Mouse (Mus musculus): Measurements from ENCODE around the gene Gm49661. TPM values are rescaled to one million over a fixed set of nuclear protein-coding genes. Genes with fewer than 3 reads are reported as not detected.

The Gm49661 gene
- total and polyA plus RNA-seq, 3 experiments, result 3.1 TPM; not detected in 2

DNA sequence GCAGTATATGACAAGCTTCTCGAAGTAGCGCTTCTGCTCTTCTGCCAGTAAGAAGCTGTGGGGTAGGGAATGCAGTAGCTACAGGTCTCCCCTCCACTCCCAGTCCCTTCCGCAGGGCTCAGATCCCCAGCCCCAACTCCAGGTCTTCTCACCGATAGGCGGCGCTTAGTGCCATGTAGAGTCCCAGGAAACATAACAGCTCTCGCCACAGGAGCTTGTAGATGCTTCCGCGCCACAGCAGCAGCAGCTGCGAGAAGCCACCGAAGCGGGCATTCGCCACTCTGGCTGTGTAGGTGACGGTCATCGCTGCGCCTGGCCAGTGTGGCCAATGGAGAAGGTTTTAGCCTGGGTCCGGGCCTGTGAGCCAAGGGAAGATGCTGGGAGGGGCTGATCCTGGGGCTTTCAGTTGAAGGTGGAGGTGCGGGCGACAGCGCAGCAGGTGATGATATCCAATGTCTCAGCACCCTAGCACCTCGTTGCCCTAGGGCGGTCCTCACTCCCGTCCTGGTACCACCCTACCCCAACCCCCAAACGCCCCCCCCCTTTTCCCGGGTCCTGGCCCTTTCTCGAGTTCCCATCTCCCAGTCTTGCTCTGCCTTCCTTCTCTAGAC is 44.1 kb upstream of the Gm49661 start:
- DNase-seq (ENCODE audit: extremely low read depth), result no peak
- Histone ChIP-seq H3K4me1 (ENCODE audit: control insufficient read depth in 1 of 2, insufficient read depth in 2 of 2) (no peaks in the 10 kb centered on the region), H3K4me2 (ENCODE audit: insufficient read depth, low read depth, poor library complexity, severe bottlenecking) (peak overlapping the region; percentile 9; the same call in 1 of the 2 replicates), H3K4me3 (replicated peaks in 1 of 3; ENCODE audit: low read depth in 2 of 3, low read length in 2 of 3, poor library complexity in 1 of 3) (peak overlapping the region in 2 of 3 experiments; percentile 5 to 18), H3K9ac (ENCODE audit: insufficient read depth, low read depth) (peak overlapping the region; percentile 1; the same call in 1 of the 2 replicates), H3K27ac (ENCODE audit: insufficient read depth, low read depth) (no peak overlapping the region), H3K9me3 (replicated peaks; ENCODE audit: low read length) (no peaks in the 10 kb centered on the region), H3K36me3 (replicated peaks in 1 of 2; ENCODE audit: control insufficient read depth in 1 of 2, insufficient read depth in 1 of 2, low read length in 1 of 2) (peaks cover 8 to 22% of the 10 kb centered on the region in 2 experiments), H3K79me2 (replicated peaks; ENCODE audit: control insufficient read depth, extremely low read depth, insufficient read depth, poor library complexity, severe bottlenecking) (no peaks in the 10 kb centered on the region), H3K27me3 (replicated peaks) (no peaks in the 10 kb centered on the region)
- peak in 1 of 2 experiments; percentile 68; a peak in 2 of 4 replicates for TF ChIP-seq CTCF (conservative IDR thresholded peaks at IDR 0.05 in 1 of 2, IDR thresholded peaks at IDR 0.05 in 1 of 2; ENCODE audit: low read depth in 2 of 2, low read length in 2 of 2)
- TF ChIP-seq RAD21 (IDR thresholded peaks at IDR 0.05; ENCODE audit: low read depth, low read length), result peak; percentile 38
- 0 out of 2 replicates have a peak, but pooled peaks have one; percentile 12 for TF ChIP-seq ELF1 (IDR thresholded peaks at IDR 0.05; ENCODE audit: low read depth, low read length)
- peak; percentile 38 for TF ChIP-seq SMC3 (IDR thresholded peaks at IDR 0.05; ENCODE audit: low read depth, low read length)
- no peak for TF ChIP-seq MAFK (IDR thresholded peaks at IDR 0.05; ENCODE audit: insufficient replicate concordance, low read length)
- in situ Hi-C loops (cut with MboI; ENCODE audit: low pct_ligation_motif_present, low pct_unique_long_range_greater_than_20kb, low sequenced_read_pairs), result no loop called here
- dilution Hi-C loops (cut with MboI; ENCODE audit: extremely low pct_ligation_motif_present, extremely low pct_unique_long_range_greater_than_20kb, low sequenced_read_pairs), result no loop called here

DNA sequence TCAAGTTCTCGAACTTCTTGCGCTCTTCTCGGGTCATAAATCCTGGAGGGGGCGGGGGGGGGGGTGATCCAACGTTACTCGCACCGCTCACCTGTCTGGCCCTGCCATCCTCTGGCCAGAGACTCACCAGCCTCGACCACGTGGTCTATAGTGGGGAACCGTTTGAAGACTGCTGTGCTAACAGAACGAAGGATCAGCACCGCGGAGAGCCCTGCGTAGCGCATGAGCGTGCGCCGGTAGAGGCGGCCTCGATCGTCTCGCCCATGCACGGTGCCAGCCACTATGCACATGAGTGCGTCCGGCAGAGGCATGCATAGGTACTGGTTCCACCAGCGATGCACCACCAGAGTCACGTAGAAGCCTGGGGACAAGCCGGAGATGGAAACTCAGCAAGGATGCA is 42.0 kb upstream of the Gm49661 start:
- in situ Hi-C loops (cut with MboI; ENCODE audit: low pct_ligation_motif_present, low pct_unique_long_range_greater_than_20kb, low sequenced_read_pairs), result no loop called here
- Histone ChIP-seq H3K36me3 (replicated peaks in 1 of 2; ENCODE audit: control insufficient read depth in 1 of 2, insufficient read depth in 1 of 2, low read length in 1 of 2) (peaks cover 0 to 5% of the 10 kb centered on the region in 2 experiments), H3K27me3 (replicated peaks) (no peaks in the 10 kb centered on the region), H3K9ac (ENCODE audit: insufficient read depth, low read depth) (no peak overlapping the region), H3K4me3 (replicated peaks in 1 of 3; ENCODE audit: low read depth in 2 of 3, low read length in 2 of 3, poor library complexity in 1 of 3) (no peak overlapping the region), H3K27ac (ENCODE audit: insufficient read depth, low read depth) (no peak overlapping the region), H3K4me2 (ENCODE audit: insufficient read depth, low read depth, poor library complexity, severe bottlenecking) (no peak overlapping the region), H3K79me2 (replicated peaks; ENCODE audit: control insufficient read depth, extremely low read depth, insufficient read depth, poor library complexity, severe bottlenecking) (no peaks in the 10 kb centered on the region), H3K4me1 (ENCODE audit: control insufficient read depth in 1 of 2, insufficient read depth in 2 of 2) (no peaks in the 10 kb centered on the region), H3K9me3 (replicated peaks; ENCODE audit: low read length) (no peaks in the 10 kb centered on the region)
- dilution Hi-C loops (cut with MboI; ENCODE audit: extremely low pct_ligation_motif_present, extremely low pct_unique_long_range_greater_than_20kb, low sequenced_read_pairs), result no loop called here
- TF ChIP-seq GABPA (IDR thresholded peaks at IDR 0.05; ENCODE audit: insufficient replicate concordance, low read depth, low read length) (no peak), EP300 (IDR thresholded peaks at IDR 0.05; ENCODE audit: low read length) (no peak), TCF12 (IDR thresholded peaks at IDR 0.05; ENCODE audit: low read depth, low read length) (no peak), E2F4 (IDR thresholded peaks at IDR 0.05; ENCODE audit: insufficient replicate concordance, low read depth, low read length) (no peak), NELFE (IDR thresholded peaks at IDR 0.05; ENCODE audit: low read depth, low read length) (no peak), ZC3H11A (IDR thresholded peaks at IDR 0.05; ENCODE audit: low read depth, low read length) (no peak), MYC (IDR thresholded peaks at IDR 0.05; ENCODE audit: low read depth, low read length) (no peak), MAX (IDR thresholded peaks at IDR 0.05; ENCODE audit: low read length) (no peak), POLR2A (IDR thresholded peaks at IDR 0.05; ENCODE audit: low read depth, low read length) (no peak), UBTF (IDR thresholded peaks at IDR 0.05; ENCODE audit: low read depth, low read length) (no peak), ZKSCAN1 (IDR thresholded peaks at IDR 0.05; ENCODE audit: borderline replicate concordance, low read depth, low read length) (no peak), USF1 (IDR thresholded peaks at IDR 0.05; ENCODE audit: low read depth, low read length) (no peak)
- no peak for DNase-seq (ENCODE audit: extremely low read depth)
